Mouse (Mus musculus) forebrain, embryonic 14.5 days (tissue): Measurements from ENCODE around the gene Ndrg2. TPM values are rescaled to one million over a fixed set of nuclear protein-coding genes. Genes with fewer than 3 reads are reported as not detected.

Experiments
- ATAC-seq: fragments of 200-750 bp; cut with Nextera tagmentation; 2 replicates; pipeline ENCODE4 v1.8.0; 2017; ENCODE audit warnings: mild to moderate bottlenecking, moderate library complexity
- DNase-seq: peaks from one replicate; pipeline ENCODE4 v3.0.0-alpha.2; 2015; ENCODE audit warnings: low spot score
- H3K27ac ChIP-seq: fragments of 300-500 bp; sonication (generic); 2 replicates; pipeline ENCODE4 v1.5.1; 2014; ENCODE audit warnings: low read depth, mild to moderate bottlenecking, control low read depth, low read length, moderate library complexity
- H3K27me3 ChIP-seq: fragments of 300-500 bp; sonication (generic); replicated peaks from 2 replicates; pipeline ENCODE4 v1.6.1; 2014; ENCODE audit warnings: low read length, control low read depth, mixed read lengths; ENCODE audit not compliant: control insufficient read depth, insufficient read depth
- H3K36me3 ChIP-seq: fragments of 300-500 bp; sonication (generic); 2 replicates; pipeline ENCODE4 v1.6.1; 2014; ENCODE audit warnings: low read length, control low read depth; ENCODE audit not compliant: control insufficient read depth, insufficient read depth
- H3K4me1 ChIP-seq: fragments of 300-500 bp; sonication (generic); 2 replicates; pipeline ENCODE4 v1.6.1; 2014; ENCODE audit warnings: antibody characterized with exemption, low read length, control low read depth; ENCODE audit not compliant: control insufficient read depth, insufficient read depth
- H3K4me2 ChIP-seq: fragments of 300-500 bp; sonication (generic); 2 replicates; pipeline ENCODE4 v1.6.1; 2014; ENCODE audit warnings: mild to moderate bottlenecking, control low read depth, low read length
- H3K4me3 ChIP-seq: fragments of 300-500 bp; sonication (generic); 2 replicates; pipeline ENCODE4 v1.5.1; 2014; ENCODE audit warnings: low read depth, low read length, control low read depth
- H3K9ac ChIP-seq: fragments of 300-500 bp; sonication (generic); 2 replicates; pipeline ENCODE4 v1.6.1; 2014; ENCODE audit warnings: mild to moderate bottlenecking, low read length, control low read depth, moderate library complexity
- H3K9me3 ChIP-seq: fragments of 300-500 bp; sonication (generic); replicated peaks from 2 replicates; pipeline ENCODE4 v1.6.1; 2016; ENCODE audit warnings: low read length, control low read depth, mixed read lengths; ENCODE audit not compliant: control insufficient read depth
- WGBS: fragments of 180-500 bp; shearing (Covaris S2); extraction: QIAGEN DNeasy Blood & Tissue Kit; methylation state at CpG from one replicate; pipeline ENCODE4 v1.1.7; 2014; 5-methylcytosine and 5-hydroxymethylcytosine counted together
- polyA plus RNA-seq: library from polyadenylated mRNA; unstranded; fragments of >200 nt; fragmentation: Nextera tagmentation; extraction: Ambion mirVana; gene quantifications from 2 replicates; pipeline ENCODE4 v1.2.1, GENCODE M21; 2014

The Ndrg2 gene
- polyA plus RNA-seq, 1 experiment from 2014 or later, result 127 TPM

DNA sequence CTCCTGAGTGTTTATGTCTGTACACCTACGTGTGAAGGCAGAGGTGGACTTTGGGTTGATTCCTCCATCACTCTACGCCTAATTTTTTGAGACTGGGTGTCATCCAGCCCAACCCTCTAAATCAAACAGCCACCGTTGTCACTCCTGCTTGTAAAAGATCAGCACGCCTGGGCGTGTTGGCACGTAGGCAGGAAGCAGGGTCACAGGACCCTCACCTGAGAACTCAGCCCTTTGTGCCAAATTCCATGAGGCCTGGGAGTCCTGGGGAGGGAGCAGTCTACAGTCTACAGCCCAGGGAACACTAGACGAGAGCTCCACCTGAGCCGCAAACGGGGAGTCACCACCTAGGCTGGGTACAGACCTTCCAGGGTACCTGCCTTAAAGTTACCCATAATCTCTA lies 10.2 kb downstream of the Ndrg2 start:
- Histone ChIP-seq H3K27me3 (no peaks in the 10 kb centered on the region), H3K4me1 (no peaks in the 10 kb centered on the region), H3K9ac (no peak overlapping the region), H3K36me3 (peaks cover 9% of the 10 kb centered on the region; the same call in 1 of the 2 replicates), H3K4me2 (no peak overlapping the region), H3K27ac (no peak overlapping the region), H3K9me3 (no peaks in the 10 kb centered on the region), H3K4me3 (no peak overlapping the region)
- 95% methylated on average over 9 of the region's 9 CpGs for WGBS
- DNase-seq, result no peak
- ATAC-seq, result no peak

GRCm38 (mm10) chr14:51902806-51903710 lies 10.9 kb downstream of the Ndrg2 start:
- H3K27me3 ChIP-seq, result no peaks in the 10 kb centered on the region
- no peak overlapping the region for H3K9ac ChIP-seq
- no peaks in the 10 kb centered on the region for H3K9me3 ChIP-seq
- WGBS, result 64% methylated on average over 9 of the region's 9 CpGs
- no peaks in the 10 kb centered on the region for H3K4me1 ChIP-seq
- no peak overlapping the region for H3K4me2 ChIP-seq
- ATAC-seq, result peak; percentile 85
- peaks cover 2% of the 10 kb centered on the region; the same call in 1 of the 2 replicates for H3K36me3 ChIP-seq
- no peak overlapping the region for H3K4me3 ChIP-seq
- H3K27ac ChIP-seq, result no peak overlapping the region
- peak; percentile 81 for DNase-seq

- H3K9ac ChIP-seq, result no peak overlapping the region
- H3K27me3 ChIP-seq, result no peaks in the 10 kb centered on the region
- H3K27ac ChIP-seq, result no peak overlapping the region
- 88% methylated on average over 1 of the region's 1 CpGs for WGBS
- no peak overlapping the region for H3K4me2 ChIP-seq
- DNase-seq, result no peak
- H3K9me3 ChIP-seq, result no peaks in the 10 kb centered on the region
- H3K36me3 ChIP-seq, result peaks cover 7% of the 10 kb centered on the region; the same call in 1 of the 2 replicates
- no peak for ATAC-seq
- no peaks in the 10 kb centered on the region for H3K4me1 ChIP-seq
- no peak overlapping the region for H3K4me3 ChIP-seq
These were observed 14.6 kb downstream of the Ndrg2 start for GRCm38 (mm10) chr14:51899351-51899750.

DNA sequence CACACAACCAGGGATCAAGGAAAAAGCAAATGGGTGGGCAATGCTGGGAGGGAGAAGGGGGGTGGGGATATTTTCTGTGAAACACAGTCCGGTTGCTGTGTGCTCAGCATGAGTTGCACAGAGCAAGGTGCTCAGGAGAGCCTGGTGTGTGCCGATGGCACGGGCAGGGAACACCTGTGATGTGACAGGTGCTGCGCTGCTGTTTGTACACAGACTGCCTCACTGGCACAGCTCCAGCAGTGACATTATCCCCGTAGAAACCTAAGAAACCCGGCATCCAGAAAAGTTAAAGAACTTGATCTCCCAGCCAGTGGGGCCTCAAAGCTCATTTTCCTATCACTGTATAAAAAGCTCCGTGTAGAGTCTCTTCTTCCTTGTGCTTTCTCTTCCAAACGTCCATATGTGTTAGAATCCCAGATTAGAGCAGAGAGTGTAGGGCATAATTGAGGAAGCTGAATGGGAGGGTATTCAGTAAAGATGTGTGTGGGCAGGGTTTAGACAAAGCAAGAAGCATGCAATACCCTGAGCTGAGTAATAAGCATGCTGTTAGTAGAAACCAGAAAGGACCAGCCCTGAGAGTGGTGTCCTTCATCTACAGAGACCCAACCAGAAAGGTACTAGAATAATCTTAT lies 17.3 kb downstream of the Ndrg2 start:
- H3K4me1 ChIP-seq, result no peaks in the 10 kb centered on the region
- ATAC-seq, result no peak
- no peak for DNase-seq
- no peak overlapping the region for H3K4me2 ChIP-seq
- H3K36me3 ChIP-seq, result peaks cover 26% of the 10 kb centered on the region
- H3K4me3 ChIP-seq, result no peak overlapping the region
- H3K9ac ChIP-seq, result no peak overlapping the region
- no peaks in the 10 kb centered on the region for H3K9me3 ChIP-seq
- H3K27ac ChIP-seq, result no peak overlapping the region
- 56% methylated on average over 8 of the region's 8 CpGs for WGBS
- no peaks in the 10 kb centered on the region for H3K27me3 ChIP-seq

DNA sequence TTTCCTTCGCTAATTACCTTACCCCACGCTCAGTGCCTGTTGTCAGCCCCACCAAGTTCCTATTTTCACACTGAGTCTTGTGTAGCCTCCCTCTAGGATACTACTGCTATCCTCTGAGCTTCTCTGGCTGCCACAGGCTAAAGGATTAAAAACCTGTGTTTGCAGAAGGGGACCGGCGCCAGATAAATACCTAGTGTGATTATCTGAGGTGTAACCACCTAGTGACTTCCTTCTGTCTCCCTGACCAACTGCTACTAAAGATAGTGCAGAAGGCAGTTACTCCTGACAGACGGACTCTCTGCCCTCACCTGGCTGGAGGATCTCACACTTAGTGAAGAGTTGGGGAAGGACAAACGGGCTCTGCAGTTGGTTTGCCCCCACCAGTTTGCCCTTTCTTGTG lies 17.9 kb downstream of the Ndrg2 start:
- WGBS, result 89% methylated on average over 6 of the region's 6 CpGs
- H3K4me3 ChIP-seq, result no peak overlapping the region
- no peak overlapping the region for H3K9ac ChIP-seq
- H3K4me2 ChIP-seq, result no peak overlapping the region
- no peaks in the 10 kb centered on the region for H3K27me3 ChIP-seq
- peaks cover 32% of the 10 kb centered on the region for H3K36me3 ChIP-seq
- H3K4me1 ChIP-seq, result no peaks in the 10 kb centered on the region
- ATAC-seq, result no peak
- DNase-seq, result no peak
- H3K9me3 ChIP-seq, result no peaks in the 10 kb centered on the region
- no peak overlapping the region for H3K27ac ChIP-seq

GRCm38 (mm10) chr14:51895071-51895470 lies 18.9 kb downstream of the Ndrg2 start:
- DNase-seq, result no peak
- no peak for ATAC-seq
- Histone ChIP-seq H3K36me3 (peaks cover 39% of the 10 kb centered on the region), H3K9ac (no peak overlapping the region), H3K27me3 (no peaks in the 10 kb centered on the region), H3K27ac (no peak overlapping the region), H3K4me1 (no peaks in the 10 kb centered on the region), H3K4me3 (no peak overlapping the region), H3K4me2 (no peak overlapping the region), H3K9me3 (no peaks in the 10 kb centered on the region)
- 81% methylated on average over 14 of the region's 14 CpGs for WGBS

DNA sequence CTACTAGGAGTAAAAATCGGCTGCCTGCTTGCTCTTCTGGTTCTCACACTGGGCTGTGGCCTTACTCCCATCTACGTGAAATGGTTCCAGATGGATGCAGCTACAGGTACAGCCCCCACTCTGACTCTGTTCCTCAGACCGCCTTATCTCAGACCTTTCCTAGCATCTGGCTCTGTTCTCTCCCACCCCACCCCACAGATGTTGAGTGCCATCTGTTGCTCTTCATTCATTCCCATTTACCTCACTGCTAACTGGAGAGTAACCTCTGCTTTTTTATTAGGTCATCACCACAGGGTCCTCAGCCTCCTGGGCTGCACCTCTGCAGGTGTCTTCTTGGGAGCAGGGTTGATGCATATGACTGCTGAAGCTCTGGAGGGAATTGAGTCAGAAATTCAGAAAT lies 20.1 kb downstream of the Ndrg2 start:
- Histone ChIP-seq H3K27ac (no peak overlapping the region), H3K27me3 (no peaks in the 10 kb centered on the region), H3K9me3 (no peaks in the 10 kb centered on the region), H3K4me2 (no peak overlapping the region), H3K4me1 (no peaks in the 10 kb centered on the region), H3K4me3 (no peak overlapping the region), H3K36me3 (peaks cover 51% of the 10 kb centered on the region), H3K9ac (no peak overlapping the region)
- 76% methylated on average over 3 of the region's 3 CpGs for WGBS
- ATAC-seq (no peak), DNase-seq (no peak)

GRCm38 (mm10) chr14:51893094-51893794 lies 20.7 kb downstream of the Ndrg2 start:
- Histone ChIP-seq H3K9me3 (no peaks in the 10 kb centered on the region), H3K4me1 (no peaks in the 10 kb centered on the region), H3K27ac (no peak overlapping the region), H3K36me3 (peaks cover 56% of the 10 kb centered on the region), H3K4me3 (no peak overlapping the region), H3K4me2 (no peak overlapping the region), H3K9ac (no peak overlapping the region), H3K27me3 (no peaks in the 10 kb centered on the region)
- DNase-seq, result no peak
- ATAC-seq, result no peak
- WGBS, result 22% methylated on average over 10 of the region's 10 CpGs
